In genomic region chr16:24204064-24204730, GRCm38 (mm10) we compare ENCODE assay signal across 29 mouse cellular contexts.
A peak's percentile ranks its signal among the peaks of the same experiment; 100 is the strongest.
DNase-seq lines count a peak whose midpoint lies in the region; ATAC-seq lines count a peak whose summit lies in the region.
"Had no signal": no experiment of that assay in that cellular context is flagged by ENCODE, and none has a peak within 500 bp of the region (broad histone marks: within the 10 kb centered on the region; RNA-seq: fewer than 3 reads in every experiment).

No protein-coding gene starts in this region.

- no peak overlapping the region for H3K4me3 ChIP-seq in midbrain, embryonic 11.5 days (ENCODE audit: low read depth, low read length)
- no peak overlapping the region for H3K4me3 ChIP-seq in midbrain, embryonic 15.5 days
- H3K4me3 ChIP-seq: embryonic facial prominence, embryonic 10.5 days; embryonic facial prominence, embryonic 13.5 days; erythroblast, embryonic 14.5 days; forebrain, embryonic 12.5 days; forebrain, embryonic 15.5 days; heart, embryonic 12.5 days; heart, embryonic 15.5 days; hindbrain, embryonic 10.5 days; hindbrain, embryonic 13.5 days had no signal

- H3K27ac ChIP-seq in midbrain, embryonic 11.5 days (ENCODE audit: low read depth, low read length): no peak overlapping the region
- H3K27ac ChIP-seq in midbrain, embryonic 15.5 days: no peak overlapping the region
- H3K27ac ChIP-seq: embryonic facial prominence, embryonic 10.5 days; embryonic facial prominence, embryonic 13.5 days; forebrain, embryonic 12.5 days; forebrain, embryonic 15.5 days; heart, embryonic 15.5 days; hindbrain, embryonic 10.5 days; hindbrain, embryonic 13.5 days had no signal

- DNase-seq in midbrain, embryonic 11.5 days (ENCODE audit: low spot score, missing footprints): peak; percentile 69
- peak; percentile 41 for DNase-seq in thymus, postnatal 14 days
- DNase-seq in thymus, postnatal 36 days: no peak
- no peak for DNase-seq in lung, postnatal 36 days
- no peak for DNase-seq in cerebellum, adult 11-12 months
- DNase-seq: adrenal gland, postnatal 10 days; adrenal gland, postnatal 36 days; cerebellum, adult 2 months; cerebellum, postnatal 10 days; cerebellum, postnatal 36 days; embryo, embryonic 11 days; gastrocnemius, postnatal 14 days; heart, adult 18-20 months; heart, postnatal 10 days; heart, postnatal 36 days had no signal

- H3K36me3 ChIP-seq in midbrain, embryonic 11.5 days (ENCODE audit: control insufficient read depth, insufficient read depth, low read length): no peaks in the 10 kb centered on the region
- H3K36me3 ChIP-seq in midbrain, embryonic 15.5 days (replicated peaks): no peaks in the 10 kb centered on the region
- H3K36me3 ChIP-seq: embryonic facial prominence, embryonic 10.5 days; embryonic facial prominence, embryonic 13.5 days; forebrain, embryonic 12.5 days; forebrain, embryonic 15.5 days; G1E; heart, embryonic 12.5 days; heart, embryonic 15.5 days; hindbrain, embryonic 10.5 days; hindbrain, embryonic 13.5 days had no signal

- no peaks in the 10 kb centered on the region for H3K4me1 ChIP-seq in midbrain, embryonic 11.5 days (ENCODE audit: control insufficient read depth, insufficient read depth, low read length)
- no peaks in the 10 kb centered on the region for H3K4me1 ChIP-seq in midbrain, embryonic 15.5 days
- H3K4me1 ChIP-seq: forebrain, embryonic 12.5 days; forebrain, embryonic 15.5 days; hindbrain, embryonic 13.5 days had no signal

- no peak overlapping the region for H3K9ac ChIP-seq in midbrain, embryonic 11.5 days (ENCODE audit: low read length)
- no peak overlapping the region for H3K9ac ChIP-seq in midbrain, embryonic 15.5 days
- H3K9ac ChIP-seq: embryonic facial prominence, embryonic 13.5 days; forebrain, embryonic 12.5 days; forebrain, embryonic 15.5 days; heart, embryonic 12.5 days; heart, embryonic 15.5 days; hindbrain, embryonic 13.5 days had no signal

- no peaks in the 10 kb centered on the region for H3K9me3 ChIP-seq in midbrain, embryonic 11.5 days (ENCODE audit: control insufficient read depth, low read length)
- no peaks in the 10 kb centered on the region for H3K9me3 ChIP-seq in midbrain, embryonic 15.5 days
- H3K9me3 ChIP-seq: embryonic facial prominence, embryonic 10.5 days; embryonic facial prominence, embryonic 13.5 days; forebrain, embryonic 12.5 days; forebrain, embryonic 15.5 days; heart, embryonic 12.5 days; heart, embryonic 15.5 days; hindbrain, embryonic 10.5 days; hindbrain, embryonic 13.5 days had no signal

- 86% methylated on average over 4 of the region's 4 CpGs for WGBS in midbrain, embryonic 11.5 days
- 89% methylated on average over 4 of the region's 4 CpGs for WGBS in midbrain, embryonic 15.5 days

- ATAC-seq in midbrain, embryonic 11.5 days (ENCODE audit: low FRiP score): no peak
- no peak for ATAC-seq in midbrain, embryonic 15.5 days (replicated peaks)
- peak; percentile 28 for ATAC-seq in inflammation-experienced regulatory T-cells, adult 6 months
- ATAC-seq: forebrain, embryonic 15.5 days; hindbrain, embryonic 16.5 days; Patski had no signal

- H3K4me2 ChIP-seq in midbrain, embryonic 11.5 days: no peak overlapping the region
- H3K4me2 ChIP-seq in midbrain, embryonic 15.5 days: no peak overlapping the region
- H3K4me2 ChIP-seq: embryonic facial prominence, embryonic 13.5 days; forebrain, embryonic 12.5 days; forebrain, embryonic 15.5 days; heart, embryonic 12.5 days; heart, embryonic 15.5 days; hindbrain, embryonic 13.5 days had no signal

- no peaks in the 10 kb centered on the region for H3K27me3 ChIP-seq in midbrain, embryonic 11.5 days (ENCODE audit: control insufficient read depth, insufficient read depth, low read length)
- no peaks in the 10 kb centered on the region for H3K27me3 ChIP-seq in midbrain, embryonic 15.5 days (replicated peaks)
- H3K27me3 ChIP-seq: embryonic facial prominence, embryonic 13.5 days; forebrain, embryonic 12.5 days; forebrain, embryonic 15.5 days; heart, embryonic 12.5 days; heart, embryonic 15.5 days; hindbrain, embryonic 13.5 days; Patski had no signal

Comparison
In these comparisons a context has a peak if more than half of its experiments do, and no peak if none do; other contexts are left out.
1. DNase-seq: peak in midbrain, embryonic 11.5 days (single experiment) and thymus, postnatal 14 days (single experiment); none in thymus, postnatal 36 days (0 of 2), lung, postnatal 36 days (single experiment) and cerebellum, adult 11-12 months (single experiment).